Mouse (Mus musculus) cerebellum, adult 18-20 months (tissue): ENCODE measurements around the gene Utp15.

ENCODE experiments used
- DNase-seq, 2 experiments: peaks; one replicate each; pipeline ENCODE4 v3.0.0; 2021

Utp15 gene

DNA sequence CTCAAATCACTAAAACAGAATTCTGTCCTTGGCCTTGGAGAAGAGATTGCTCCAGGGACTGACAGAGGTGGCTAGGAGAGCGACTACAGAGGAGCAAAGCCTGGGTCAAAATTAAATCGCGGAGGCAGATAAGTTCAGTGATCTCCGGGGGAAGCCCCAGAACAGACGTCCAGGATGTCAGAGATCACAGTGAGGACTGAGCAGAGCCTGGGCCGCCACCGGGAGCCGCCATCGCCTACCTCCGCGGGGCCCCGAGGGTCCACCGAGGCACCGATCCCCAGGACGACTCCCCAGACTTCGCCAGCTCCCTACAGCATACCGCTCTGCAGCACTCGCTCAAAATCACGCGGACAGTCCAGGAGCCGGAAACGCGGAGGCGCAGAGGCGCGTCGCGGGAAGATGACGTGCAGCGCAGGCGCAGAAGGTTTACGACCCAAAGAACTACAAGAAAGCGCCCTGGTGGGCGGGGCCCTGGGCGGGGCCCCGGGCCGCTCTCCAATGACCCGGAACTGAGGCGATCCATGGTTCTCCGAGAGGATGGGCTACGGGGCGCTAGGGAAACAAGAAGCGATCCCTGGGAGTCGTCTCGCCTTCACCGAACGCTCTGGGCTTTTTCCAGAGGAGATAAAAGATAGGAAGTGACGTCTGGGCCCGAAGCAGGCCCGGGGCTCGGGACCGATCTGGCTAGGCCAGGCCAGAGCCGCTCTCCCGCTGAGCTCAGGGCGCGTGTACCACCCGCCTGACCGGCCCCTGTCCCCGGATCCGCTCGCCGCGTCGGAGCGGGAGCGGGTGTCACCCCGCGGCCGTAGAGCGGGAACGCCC lies at the start of gene Utp15, which contains the start of gene Ankra2:
Gene Utp15, minus strand, starts transcription at position 406 of the 822 bp plus-strand sequence.
Gene Ankra2, plus strand, starts transcription at position 439 of the 822 bp plus-strand sequence.
- peak; percentile 94 to 99 for DNase-seq

GRCm38 (mm10) chr13:98311597-98311996 lies 48.8 kb upstream of the Utp15 start:
- no peak for DNase-seq

- no peak for DNase-seq
Measured at GRCm38 (mm10) chr13:98308724-98309123, 45.9 kb upstream of the Utp15 start.

GRCm38 (mm10) chr13:98308004-98308403 lies 45.2 kb upstream of the Utp15 start:
- no peak for DNase-seq

DNA sequence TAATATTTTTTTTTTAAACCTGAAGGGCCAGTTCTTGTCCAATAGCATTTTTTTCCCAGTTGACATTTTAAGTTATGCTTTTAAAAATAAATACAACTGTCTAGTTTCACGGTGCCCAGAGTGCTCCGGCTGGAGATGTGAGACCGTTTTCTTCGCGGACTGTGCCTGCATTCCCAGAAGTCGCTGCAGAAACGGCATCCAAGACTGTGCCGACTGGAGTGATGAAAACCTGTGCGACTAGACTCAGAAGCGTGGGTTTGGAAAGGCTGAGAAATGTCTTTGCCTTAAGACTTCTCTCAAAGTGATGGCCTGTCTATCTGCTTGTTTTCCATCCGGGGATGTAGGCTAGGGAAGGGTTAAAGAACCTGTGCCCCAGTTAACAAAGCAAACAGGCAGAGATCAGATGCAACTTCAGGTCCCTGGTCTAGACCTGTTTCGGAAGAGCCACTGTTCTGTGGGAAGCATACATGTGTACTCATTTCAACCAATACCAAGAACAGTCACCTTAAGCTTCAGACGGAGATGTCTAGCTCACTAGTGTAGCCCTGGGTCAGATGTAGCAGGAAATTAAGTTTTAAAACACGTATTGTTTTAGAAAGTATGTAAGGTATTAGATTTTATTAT lies 44.1 kb upstream of the Utp15 start:
- DNase-seq = no peak

- no peak for DNase-seq
Measured at GRCm38 (mm10) chr13:98306393-98306792, 43.6 kb upstream of the Utp15 start.

GRCm38 (mm10) chr13:98305257-98305656 lies 42.4 kb upstream of the Utp15 start:
- no peak for DNase-seq

GRCm38 (mm10) chr13:98298833-98299758 lies 36.3 kb upstream of the Utp15 start:
- peak; percentile 76 to 78 for DNase-seq

- DNase-seq = no peak
Measured at GRCm38 (mm10) chr13:98297883-98298482, 35.1 kb upstream of the Utp15 start.

GRCm38 (mm10) chr13:98296072-98296471 lies 33.2 kb upstream of the Utp15 start:
- no peak for DNase-seq

- DNase-seq = no peak
Measured at GRCm38 (mm10) chr13:98291712-98292111, 28.9 kb upstream of the Utp15 start.

DNA sequence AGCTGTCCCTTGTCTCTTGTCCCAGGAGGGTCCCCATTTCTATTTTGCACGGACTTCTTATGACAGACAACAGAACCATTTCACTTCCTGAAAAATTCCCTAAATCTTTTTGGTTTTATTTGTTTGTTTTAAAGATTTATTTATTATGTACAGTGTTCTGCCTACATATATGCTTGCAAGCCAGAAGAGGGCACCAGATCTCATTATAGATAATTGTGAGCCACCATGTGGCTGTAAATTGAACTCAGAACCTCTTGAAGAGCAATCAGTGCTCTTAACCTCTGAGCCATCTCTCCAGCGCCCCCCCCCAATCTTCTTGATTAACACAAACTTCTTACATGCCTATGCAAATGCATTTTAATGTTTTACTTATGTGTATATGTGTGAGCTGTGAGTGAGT lies 27.9 kb upstream of the Utp15 start:
- no peak for DNase-seq

GRCm38 (mm10) chr13:98280990-98281650 lies 18.3 kb upstream of the Utp15 start:
- no peak for DNase-seq

- DNase-seq = no peak
Measured at GRCm38 (mm10) chr13:98279686-98280085, 16.8 kb upstream of the Utp15 start, which contains the start of gene Gm21976. TSS of gene Gm21976 (plus strand) at chr13:98279887.

DNA sequence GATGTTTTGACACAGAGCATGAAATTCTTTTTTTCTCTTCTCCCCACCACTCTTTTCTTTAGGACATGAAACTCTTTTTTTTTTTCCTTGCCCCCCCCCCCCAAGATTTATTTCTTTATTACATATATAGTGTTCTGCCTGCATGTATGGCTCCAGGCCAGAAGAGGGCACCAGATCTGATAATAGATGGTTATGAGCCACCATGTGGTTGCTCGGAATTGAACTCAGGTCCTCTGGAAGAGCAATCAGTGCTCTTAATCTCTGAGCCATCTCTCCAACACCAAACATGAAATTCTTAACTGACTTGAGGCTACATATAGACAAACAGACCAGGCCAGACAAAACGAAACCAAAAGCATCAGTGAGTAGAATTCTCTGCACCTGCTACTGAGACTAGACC lies 14.7 kb upstream of the Utp15 start:
- no peak for DNase-seq

- no peak for DNase-seq
Measured at GRCm38 (mm10) chr13:98276253-98276652, 13.4 kb upstream of the Utp15 start.

GRCm38 (mm10) chr13:98275646-98276045 lies 12.8 kb upstream of the Utp15 start:
- DNase-seq = no peak

DNA sequence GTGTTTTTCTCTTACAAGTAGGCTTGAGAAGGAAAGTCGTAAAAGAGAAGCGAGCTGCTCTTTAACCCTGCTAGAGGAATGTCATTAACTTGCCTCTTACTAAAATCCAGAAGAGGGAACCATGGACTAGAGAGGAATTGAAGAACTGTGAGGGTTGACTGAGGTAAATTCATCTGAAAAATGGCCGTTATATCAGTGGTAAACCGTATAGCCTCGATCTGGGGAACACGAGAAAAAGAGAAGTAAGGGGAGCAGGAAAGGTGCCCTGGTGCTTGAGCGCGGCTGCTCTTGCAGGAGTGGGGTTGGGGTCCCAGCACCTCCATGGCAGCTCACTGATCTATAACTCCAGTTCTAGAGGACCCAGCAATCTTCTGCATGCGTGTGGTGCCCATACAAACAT lies 11.2 kb upstream of the Utp15 start:
- DNase-seq = no peak

- DNase-seq = no peak
Measured at GRCm38 (mm10) chr13:98264111-98264510, 1.3 kb upstream of the Utp15 start.

- no peak for DNase-seq
Measured at GRCm38 (mm10) chr13:98263458-98263987, 682 bp upstream of the Utp15 start.

DNA sequence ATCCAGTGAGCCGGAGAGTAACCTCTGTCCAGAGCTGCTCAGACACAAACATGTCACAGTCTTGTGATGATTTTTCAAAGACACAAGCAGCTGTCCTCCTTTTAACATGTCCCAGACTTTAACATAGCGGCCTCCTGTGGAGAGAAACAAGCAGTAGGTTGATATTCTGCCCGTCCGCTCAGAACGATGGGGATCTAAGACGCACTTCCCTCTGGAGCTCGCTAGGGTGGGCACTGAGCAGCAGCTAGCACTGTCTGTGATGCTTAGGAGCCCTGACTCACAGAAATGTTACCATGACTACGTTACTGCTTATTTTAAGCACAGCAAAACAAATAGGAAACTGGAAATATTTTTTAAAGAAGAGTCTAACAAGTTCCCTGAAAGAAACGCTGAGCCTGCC lies 7.9 kb downstream of the Utp15 start:
- DNase-seq = no peak

- DNase-seq = no peak
Measured at GRCm38 (mm10) chr13:98249594-98249993, 13.2 kb downstream of the Utp15 start.
